12 mouse cellular contexts compared by ENCODE assay signal in genomic region chr13:102629176-102629575, GRCm38 (mm10).
"Had no signal": no experiment of that assay in that cellular context is flagged by ENCODE, and none has a peak within 500 bp of the region (broad histone marks: within the 10 kb centered on the region; RNA-seq: fewer than 3 reads in every experiment).

No protein-coding gene starts in this region.

- H3K27ac ChIP-seq: intestine, embryonic 15.5 days; limb, embryonic 13.5 days; neural tube, embryonic 15.5 days; stomach, embryonic 15.5 days had no signal

- DNase-seq: kidney, adult 18-20 months; kidney, postnatal 14 days; left cerebral cortex, postnatal 4 days; lung, embryonic 14.5 days; lung, postnatal 10 days; lung, postnatal 4 days; thymus, postnatal 4 days had no signal

- ATAC-seq: intestine, embryonic 15.5 days had no signal

- H3K36me3 ChIP-seq: intestine, embryonic 15.5 days; limb, embryonic 13.5 days; neural tube, embryonic 15.5 days; stomach, embryonic 15.5 days had no signal

- H3K4me2 ChIP-seq: intestine, embryonic 15.5 days; limb, embryonic 13.5 days; lung, embryonic 14.5 days; neural tube, embryonic 15.5 days; stomach, embryonic 15.5 days had no signal

- H3K4me3 ChIP-seq: intestine, embryonic 15.5 days; limb, embryonic 13.5 days; myocyte; neural tube, embryonic 15.5 days; stomach, embryonic 15.5 days had no signal

- H3K9ac ChIP-seq: intestine, embryonic 15.5 days; limb, embryonic 13.5 days; lung, embryonic 14.5 days; neural tube, embryonic 15.5 days; stomach, embryonic 15.5 days had no signal

- H3K9me3 ChIP-seq: intestine, embryonic 15.5 days; limb, embryonic 13.5 days; neural tube, embryonic 15.5 days; stomach, embryonic 15.5 days had no signal

- H3K27me3 ChIP-seq: intestine, embryonic 15.5 days; neural tube, embryonic 15.5 days; stomach, embryonic 15.5 days had no signal
